Mouse (Mus musculus): ENCODE measurements around the gene Cst13.
A peak's percentile ranks its signal among the peaks of the same experiment; 100 is the strongest.
"Not testable (repeated sequence)": the region's sequence is repeated elsewhere in the genome, so short reads cannot be mapped to it uniquely, and the experiment has no call there.

Gene Cst13

DNA sequence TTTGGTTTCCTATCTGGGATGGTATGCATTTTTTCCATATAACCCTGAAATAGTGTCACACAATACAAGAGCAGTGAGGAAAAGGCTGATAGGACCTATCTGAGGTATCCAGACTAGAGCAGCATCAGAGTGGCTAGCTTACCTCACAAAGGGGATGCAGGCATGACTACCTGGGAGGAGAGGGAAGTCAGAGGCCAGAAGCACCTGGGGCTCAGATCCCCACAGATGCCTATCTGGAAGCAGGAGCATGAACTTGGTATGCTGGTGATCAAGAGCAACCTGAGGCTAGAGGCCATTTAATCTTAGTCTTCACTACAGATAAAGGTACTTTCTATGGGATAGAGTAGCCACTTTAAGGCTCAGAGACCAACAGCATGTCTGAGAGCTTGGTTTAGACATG is at the start of gene Cst13:
Cst13 (plus strand) TSS at position 173 of the 400 bp plus-strand sequence.
- no peak for DNase-seq

DNA sequence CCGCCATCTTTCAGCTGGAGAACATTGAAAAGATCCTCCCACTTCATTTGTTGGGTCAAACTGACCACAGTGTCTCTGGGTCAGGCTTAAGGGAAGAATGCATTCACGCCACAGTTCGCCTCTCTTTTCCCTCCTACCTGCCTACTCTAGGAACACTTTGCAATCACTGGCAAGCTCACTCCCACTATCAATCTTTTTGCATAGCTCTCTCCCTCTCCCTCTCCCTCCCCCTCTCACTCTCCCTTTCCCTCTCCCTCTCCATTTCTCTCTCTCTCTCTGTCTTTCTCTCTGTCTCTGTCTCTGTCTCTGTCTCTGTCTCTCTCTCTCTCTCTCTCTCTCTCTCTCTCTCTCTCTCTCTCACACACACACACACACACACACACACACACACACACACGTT is 48.5 kb upstream of the Cst13 start, which contains the start of gene Cst11:
Cst11 (minus strand) TSS at position 101 of the 400 bp plus-strand sequence.
- DNase-seq = not testable (repeated sequence)

DNA sequence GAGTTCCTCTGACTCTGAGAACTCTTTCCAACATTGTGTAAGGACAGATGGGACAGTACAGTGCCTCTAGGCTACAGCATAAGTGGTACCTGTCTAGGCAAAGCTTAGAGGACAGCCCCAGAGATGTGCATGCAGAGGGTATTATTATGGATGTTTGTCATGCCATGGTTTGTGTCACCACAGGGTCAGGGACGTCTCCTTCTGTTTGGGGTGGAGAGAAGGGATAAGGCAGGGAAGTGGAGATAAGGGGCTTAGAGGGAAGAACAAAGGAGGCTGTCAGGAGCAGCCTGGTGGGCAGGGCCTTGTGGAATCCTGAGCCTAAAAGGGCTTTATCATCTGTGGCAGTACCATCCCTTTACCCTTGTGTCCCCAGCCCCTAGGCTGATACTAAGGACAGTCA is 38.2 kb upstream of the Cst13 start, which contains the start of gene 8030411F24Rik:
8030411F24Rik (plus strand) TSS at position 301 of the 400 bp plus-strand sequence.
- no peak for DNase-seq

DNA sequence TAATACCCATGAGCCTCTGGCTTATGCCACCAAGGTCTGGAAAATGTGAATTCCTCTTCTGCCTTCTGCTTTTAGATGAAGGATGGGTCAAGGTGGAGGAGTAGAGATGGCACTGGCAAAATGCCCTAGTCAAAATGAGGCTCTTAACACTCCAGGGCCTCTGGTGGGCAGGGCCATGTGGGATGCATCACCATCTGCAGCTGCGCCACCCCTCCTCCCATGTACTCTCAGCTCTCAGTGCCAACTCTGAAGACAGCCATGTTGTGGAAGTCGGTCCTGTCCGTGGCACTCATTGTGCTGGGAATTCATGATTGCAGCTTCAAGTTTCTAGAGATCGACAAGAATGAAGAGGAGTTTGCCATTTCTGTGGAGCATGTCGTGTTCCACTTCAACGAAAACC is 30.7 kb upstream of the Cst13 start, which contains the start of gene Cst12:
Cst12 (plus strand) TSS at position 220 of the 400 bp plus-strand sequence.
- no peak for DNase-seq

DNA sequence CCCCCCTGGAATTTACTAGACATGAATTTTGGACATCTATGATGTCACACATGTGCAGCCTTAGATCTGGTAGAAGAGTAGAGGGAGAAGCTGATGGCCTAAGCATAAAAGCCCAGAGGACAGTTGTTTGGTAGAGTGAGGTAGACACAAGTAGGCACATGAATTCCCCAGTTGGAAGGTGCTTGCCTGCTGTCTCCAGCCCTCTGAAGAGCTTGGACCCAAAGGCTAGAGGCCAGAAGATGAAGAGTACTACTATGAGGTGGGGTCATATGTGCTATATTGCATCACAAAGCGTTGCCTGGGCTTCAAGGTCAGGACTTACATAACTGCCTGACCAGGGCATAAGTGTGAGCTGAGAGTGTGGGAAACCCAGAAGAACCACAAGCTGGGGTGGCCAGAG is 21.4 kb upstream of the Cst13 start, which contains the start of gene Cst8:
Cst8 (plus strand) TSS at position 301 of the 400 bp plus-strand sequence.
- no peak for DNase-seq

DNA sequence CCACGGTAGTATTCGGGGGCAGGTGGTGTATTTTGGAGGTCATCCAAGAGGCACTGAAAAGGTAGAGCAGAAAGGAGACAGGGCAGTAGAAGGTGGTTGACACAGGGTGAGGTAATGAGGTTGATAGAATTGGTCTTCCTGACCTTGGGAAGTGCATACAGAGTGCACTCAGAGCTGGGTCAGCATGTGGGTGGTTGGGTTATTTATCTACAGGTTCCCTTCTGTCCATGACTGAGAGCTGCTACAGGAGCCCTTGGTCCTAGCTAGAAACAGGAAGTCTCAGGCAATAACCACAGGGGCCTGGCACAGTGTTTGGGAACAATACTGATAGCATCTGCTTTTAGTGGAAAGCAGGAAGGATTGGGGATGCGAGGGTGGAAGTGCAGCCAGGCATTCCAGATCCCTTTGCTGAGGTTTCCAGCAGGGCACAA is 18.4 kb upstream of the Cst13 start:
- no peak for DNase-seq

DNA sequence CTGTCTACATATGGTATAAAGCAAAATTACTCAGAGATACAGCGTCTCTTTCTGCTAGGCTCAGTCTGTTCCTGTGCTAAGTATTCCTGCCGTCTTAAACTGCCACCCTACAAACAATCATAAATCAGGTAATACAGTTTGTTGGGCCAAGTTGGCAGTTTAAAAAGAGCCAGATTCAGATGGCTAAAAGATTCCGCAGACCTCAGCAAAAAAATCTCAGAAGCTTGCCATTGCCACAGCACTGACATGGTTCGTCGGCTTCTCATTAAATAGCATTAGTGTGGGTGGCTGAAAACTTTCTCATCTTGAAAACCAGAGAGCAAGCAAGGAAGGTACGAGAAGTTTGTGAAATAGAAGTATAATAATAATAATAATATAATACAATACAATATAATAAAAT is 13.2 kb upstream of the Cst13 start:
- DNase-seq = peak; percentile 8

DNA sequence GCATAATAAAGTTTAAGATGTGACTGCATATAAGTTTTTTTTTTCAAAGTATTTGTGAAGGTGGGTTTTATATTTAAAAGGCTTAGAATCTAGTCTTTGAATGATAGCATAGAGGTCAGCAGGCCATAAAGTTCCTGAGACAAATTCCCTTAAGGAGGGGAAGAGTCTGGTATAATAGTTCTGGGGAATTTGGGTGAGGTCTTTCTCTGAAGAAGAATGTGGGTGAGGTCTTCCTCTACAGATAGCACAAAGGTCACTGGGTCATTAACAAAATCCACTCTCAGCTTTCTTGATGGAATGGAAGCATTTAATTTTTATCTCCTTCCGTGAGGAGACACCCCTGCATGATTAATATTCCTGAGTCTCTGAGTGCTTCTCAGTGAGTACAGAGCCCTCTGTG is 6.1 kb downstream of the Cst13 start:
- no peak for DNase-seq

DNA sequence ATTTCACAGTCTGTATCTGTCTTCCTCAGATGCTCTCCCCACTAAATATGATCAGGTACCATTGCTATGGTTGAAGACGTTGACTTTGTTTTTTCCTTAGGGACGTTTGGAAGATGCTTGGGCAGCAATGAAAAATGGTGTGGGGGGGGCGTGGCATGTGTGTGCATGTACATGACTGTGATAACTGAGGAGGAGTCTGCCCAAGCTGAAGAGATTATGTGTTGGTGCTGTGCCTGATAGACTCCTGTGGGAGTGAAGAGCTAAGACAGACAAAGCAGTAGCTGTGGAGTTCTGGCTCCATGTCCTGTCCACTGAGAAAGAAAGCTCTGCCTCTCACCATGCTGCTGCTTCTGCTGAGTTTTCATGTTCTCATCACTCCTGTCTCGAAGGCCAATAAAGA is 15.0 kb downstream of the Cst13 start, which contains the start of gene Cst9:
Cst9 (plus strand) TSS at position 236 of the 400 bp plus-strand sequence.
- DNase-seq = no peak

DNA sequence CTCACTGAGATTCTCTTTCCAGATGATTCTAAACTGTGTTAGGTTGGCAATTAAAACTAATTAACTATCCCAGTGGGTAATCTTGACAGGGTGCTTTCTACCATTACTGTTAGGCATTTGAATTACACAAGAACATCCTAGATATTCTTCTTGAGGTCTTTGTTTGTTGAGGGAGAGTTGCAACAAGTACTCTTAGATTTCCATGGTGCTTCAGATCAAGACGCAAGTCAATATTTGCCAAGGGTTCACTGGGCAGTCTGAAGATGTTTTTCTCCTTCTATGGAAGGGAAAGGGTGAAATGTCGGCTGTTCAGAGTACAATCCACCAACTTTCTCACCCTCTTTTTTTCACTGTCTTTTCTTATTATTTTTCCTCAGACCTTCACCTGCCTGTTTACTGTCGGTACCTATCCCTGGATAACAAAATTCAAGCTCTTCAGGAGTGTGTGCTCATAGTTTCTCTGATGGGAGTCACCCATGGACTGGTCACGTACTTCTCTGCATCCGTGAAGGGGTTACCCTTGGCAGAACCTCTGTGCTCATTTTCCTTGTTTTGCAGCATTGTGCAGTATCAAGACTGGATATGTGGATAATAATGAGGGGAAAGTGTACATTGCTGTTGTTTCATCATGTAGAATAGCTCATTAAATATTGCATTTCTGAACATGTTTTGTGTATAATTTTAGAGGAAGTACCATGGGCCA is 18.3 kb downstream of the Cst13 start:
- no peak for DNase-seq

DNA sequence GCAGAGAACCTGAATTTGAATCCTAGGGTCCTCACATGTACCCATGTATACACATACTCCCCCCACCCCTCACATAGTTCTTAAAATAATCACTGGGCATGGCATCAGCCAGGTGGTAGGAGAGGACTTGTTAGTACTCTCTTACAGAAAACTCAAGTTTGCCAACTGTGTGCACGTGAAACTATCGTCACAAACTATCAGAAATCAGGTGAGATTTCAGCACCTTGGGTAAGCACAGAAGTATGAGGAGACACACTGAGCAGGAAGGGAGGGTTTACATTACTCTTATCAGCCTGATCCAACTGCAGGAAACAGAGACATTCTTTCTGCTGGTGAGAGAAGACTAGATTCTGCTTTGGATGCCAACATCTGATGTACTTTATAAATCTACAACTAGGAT is 19.3 kb downstream of the Cst13 start:
- no peak for DNase-seq

DNA sequence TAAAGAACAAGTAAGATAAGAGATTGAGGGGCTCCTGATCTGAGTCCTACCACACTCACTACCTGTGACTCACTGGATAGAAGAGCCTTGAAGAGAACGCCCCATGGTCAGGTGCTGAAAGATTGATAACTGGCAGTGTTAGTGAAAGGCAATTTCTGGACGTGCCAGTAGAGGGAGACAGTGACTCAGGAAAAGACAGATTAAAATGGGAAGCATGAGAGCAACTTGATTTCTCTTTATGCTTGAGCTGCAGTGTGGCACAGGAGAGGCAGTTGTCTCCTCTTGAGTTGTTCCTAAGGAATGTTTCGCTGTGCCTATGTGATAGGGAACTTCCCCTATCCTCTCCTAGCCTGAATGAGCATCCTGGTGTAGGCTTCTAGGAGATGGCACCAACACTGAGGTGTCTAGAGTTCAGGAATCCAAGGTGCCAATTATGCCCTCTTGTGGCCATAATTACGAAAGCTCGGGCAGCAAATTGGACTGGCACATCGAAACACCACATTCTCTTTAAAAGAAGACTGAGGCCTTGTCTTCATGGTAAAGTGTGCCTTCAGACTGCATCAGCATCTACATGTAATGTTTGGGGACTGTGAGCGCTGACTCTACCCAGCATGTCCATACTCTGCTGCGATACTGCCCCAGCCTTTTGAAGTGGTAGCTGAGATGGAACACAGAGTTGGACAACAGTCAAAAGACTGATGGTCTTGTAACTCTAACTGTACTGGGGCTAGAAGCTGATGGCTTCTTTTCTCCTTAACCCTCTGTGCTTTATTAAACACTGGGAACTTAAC is 31.4 kb downstream of the Cst13 start:
- DNase-seq = peak; percentile 66

DNA sequence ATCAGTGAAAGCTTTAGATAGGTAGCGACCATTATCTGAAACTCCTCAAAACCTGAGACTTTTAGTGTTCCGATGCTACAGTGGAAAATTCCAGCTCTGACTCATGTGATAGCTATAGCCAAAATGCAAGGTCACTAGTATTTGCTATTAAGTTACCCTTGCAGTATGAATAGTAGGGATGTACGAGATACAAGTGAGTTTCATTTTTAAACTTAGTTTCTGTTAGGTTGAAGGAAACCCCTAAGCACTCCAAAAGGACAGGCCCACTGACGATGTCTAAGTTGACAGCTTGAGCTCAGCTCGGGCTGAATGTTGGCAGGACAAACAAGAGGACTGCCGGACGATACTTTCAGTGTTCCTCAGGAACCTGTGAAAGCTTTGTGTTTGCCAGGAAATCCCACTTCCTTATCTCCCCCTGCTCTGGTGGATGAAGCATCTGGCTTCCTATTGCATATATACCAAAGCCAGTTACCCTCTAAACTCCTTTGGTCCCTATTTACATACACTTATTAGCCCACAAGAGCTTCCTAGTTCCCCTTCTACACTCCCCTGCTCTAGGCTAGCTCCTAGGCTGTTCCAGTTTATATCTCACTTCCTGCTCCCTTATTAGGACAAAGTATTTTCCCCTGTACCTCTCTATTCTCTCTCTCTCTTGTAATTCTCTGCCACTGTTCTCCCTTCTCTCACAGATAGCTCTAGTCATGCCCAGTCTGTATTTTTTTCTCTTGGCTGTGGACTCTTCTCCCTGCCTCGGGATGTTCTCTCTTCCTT is 36.9 kb downstream of the Cst13 start:
- DNase-seq = no peak

DNA sequence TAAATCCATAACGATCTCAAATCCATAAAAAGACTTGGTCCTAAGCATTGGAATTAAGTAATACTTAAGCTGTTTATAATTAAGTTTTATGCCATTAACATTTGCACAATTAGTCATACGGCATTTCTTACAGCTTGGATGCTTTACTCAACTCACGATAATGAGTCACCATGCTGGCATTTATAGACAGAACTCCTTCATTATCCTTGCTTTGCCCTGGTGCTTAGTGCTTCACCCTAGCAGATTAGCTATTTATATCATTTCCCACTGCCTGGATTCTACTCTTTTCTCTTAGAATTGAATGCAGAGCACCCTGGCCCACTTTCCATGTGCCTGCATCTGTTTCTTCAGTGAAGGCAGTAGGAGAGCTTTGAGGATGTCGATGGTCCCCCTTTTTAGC is 37.6 kb downstream of the Cst13 start:
- DNase-seq = no peak

DNA sequence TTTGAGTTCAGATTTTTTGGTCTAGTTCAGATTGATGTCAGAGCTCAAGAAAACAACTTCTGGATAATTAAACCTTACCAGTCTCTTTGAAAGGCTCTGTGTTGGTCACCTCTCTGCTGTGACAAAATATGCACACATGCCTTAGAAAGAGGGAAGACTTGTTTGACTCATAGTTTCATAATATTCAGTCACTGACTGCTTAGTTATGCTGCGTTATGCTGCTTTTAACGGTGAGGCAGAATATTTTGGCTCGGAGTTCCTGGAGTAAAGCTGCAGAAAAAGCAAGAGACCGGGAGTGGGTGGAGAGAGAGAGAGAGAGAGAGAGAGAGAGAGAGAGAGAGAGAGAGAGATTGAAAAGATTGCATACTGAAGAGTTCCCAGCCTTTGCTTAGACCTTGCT is 41.1 kb downstream of the Cst13 start:
- DNase-seq = no peak

DNA sequence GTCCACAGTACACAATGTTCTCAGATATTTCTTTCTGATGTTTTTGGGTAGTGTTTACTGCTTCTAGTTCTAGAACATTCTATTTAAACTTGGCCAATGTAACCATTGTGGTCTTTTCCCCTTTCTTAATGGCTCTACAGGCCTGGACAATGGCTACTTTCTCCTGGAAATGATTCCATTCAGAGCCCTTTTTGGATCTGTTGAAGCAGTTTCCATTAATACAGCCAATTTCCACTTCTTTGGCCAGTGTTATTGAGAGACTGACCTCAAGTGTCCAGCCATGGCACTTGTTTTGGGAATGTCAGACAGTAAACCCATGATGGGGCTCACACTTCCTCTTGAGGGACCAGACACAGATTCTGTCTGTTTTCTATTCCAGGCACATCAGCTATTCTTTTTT is 41.8 kb downstream of the Cst13 start:
- no peak for DNase-seq

DNA sequence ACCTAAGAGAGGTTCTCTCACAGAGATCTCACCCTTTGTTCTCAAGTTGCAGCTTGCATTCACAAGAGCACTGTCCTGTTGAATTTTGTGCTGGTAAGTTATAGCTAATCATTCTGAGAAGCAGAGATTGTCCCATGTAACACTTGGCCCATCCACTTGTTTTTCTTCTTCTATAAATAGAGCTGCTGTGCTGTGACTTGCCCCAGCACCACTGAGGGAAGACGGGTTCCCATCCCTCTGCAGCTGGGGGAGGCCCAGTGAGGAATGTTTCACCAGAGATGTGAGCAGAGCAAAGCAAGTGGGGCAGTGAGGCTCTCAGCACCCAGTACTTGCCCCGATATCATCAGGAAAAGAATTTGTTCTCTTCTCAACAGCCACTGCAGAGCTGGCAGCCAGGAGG is 45.1 kb downstream of the Cst13 start, which contains the start of gene 9230104L09Rik:
9230104L09Rik (minus strand) TSS at position 73 of the 400 bp plus-strand sequence.
- DNase-seq = no peak

DNA sequence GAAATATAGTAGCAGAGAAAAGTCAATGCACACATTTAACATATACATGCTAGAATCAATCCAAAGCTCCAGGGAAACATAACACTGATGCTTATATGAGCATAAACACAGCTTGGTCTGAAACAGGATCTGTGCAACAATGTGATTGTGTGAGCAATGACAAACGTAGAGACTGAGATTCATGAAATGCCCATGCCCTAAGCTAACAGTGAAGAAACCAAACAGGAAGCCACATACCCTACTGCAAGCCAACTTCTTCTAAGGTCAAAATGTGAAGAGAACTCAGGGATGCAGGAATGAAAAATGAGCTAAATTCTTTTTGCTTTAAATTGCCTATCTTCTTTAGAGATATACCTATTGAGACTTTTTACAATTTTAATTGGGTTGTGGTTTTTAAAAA is 49.1 kb downstream of the Cst13 start:
- no peak for DNase-seq

DNA sequence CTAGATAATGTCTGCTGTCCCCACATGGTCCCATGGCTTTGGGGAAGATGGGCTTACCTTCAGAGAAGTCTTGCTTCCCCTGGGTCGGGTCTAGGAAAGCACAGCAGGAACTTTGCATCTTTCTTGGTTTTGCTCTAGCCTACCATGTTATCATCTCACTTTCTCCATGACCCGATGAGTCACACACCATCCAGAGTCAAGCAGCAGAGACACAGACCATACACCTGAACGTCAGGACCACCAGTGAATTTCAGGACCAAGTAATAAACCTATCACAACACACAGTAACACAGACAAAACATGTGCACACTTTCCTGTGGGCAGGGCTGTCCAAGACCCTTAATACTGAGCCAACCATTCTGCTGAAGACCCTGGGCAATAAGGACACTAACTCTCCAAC is 50.6 kb downstream of the Cst13 start:
- no peak for DNase-seq

DNA sequence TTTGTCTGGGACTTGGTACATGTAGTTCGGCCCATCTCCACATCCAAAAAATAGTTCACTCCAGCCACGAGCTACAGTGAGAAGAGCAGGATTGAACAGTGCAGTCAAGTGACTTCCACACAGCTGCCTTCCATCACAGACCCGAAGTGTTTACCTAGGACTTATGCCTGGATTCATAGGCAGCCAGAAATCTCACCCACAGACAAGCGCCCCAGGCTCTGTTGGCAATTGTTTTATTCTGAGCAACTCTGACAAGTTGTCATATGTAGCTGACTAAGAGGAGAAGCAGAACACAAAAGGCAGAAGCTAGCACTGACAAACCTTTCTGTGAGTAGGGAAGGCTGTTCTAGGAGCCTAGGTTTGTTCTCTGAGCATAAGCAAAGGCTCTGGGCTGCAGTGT is 53.0 kb downstream of the Cst13 start:
- DNase-seq = no peak

DNA sequence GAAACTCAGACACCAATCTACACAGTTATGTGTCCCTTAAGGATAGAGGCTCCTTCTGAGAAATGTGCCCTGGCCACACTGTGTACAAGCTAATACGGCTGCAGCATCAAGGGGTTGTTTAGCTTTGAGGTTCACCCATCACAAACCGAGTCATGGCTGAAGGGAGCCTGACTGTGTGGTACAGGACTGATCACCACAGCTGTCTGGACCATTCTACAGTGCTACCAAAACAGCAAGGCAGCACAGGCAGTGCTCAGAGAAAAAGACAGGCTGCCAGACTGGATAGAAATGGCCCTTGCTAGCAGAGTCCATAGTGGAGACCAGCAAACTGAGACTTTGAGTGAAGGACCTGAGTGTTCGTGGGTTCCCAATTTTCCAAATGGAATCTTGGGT is 54.3 kb downstream of the Cst13 start:
- DNase-seq = no peak

DNA sequence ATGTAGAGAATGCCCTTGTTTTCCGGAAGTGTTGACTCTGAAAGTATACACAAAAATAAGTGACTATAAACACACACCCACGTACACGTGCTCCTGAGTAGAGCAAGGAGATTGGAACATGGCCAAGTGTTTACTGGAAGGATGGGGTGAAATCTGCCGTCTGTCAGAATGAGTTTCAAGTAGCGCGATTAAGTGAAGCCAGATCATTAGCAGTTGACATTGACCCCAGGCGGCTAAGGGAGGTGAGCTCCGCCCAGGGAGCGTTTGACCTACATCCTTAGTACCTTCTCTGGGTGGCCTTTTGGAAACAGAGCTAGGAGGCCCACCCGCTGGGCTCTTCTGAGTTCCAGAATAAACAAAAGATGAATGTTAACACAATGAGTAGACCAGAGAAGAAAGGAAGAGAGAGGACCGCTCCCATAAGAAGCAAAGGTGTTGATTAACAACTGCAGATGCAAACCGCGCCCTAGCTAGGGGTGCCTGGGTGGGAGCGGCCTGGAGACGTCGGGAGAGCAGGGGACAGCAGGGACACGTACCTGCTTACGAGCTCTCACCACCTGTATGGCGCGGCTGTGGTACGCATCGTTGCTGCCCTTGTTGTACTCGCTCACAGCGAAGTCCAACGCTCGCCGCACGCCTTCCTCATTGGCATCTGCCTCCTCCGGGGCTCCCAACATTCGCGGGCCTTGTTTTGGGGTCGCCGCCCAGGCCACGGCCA is 54.9 kb downstream of the Cst13 start:
- peak; percentile 44 for DNase-seq
